9 mouse cellular contexts compared by ENCODE assay signal in the genomic region with DNA sequence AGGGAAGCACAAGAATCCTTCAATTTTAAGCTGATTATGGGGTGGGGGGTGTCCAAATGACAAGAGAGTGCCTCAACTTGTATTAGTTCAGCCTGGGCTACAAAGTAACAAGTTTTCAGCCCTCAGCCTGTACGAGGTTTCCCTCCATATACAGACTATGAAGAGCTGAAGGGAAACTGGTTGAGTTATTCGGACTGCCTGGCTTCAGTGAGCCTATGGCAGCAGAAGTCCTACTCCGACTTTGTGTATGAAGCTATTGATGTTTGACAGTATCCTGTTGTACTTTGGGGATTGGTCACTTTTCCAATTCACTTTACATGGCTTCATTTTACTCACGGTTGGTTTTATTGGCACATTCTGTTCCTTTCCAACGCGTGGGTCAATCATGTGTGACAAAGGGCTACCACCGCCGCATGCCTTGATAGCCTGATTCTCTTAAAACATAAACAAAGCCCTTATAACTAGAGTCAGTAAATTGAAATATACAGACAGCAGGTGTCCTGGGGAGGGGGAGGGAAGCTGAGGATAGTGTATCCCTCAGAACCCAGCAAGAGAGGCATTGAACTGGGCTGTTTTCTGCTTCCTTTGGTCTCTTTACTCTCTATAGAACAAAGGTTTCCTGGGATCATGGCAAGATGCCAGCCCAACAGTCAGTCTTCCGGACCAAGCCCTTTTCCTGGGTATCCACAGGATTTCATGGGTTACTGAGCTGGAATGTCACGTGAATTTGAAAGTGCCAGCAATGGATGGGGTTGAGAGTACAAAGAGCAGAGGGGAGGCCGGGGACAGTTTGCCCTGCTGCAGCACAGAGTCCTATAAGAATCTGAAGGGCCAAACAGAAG.
A peak's percentile ranks its signal among the peaks of the same experiment; 100 is the strongest.
DNase-seq lines count a peak whose midpoint lies in the region; ATAC-seq and TF ChIP-seq lines count a peak whose summit lies in the region.
"Had no signal": no experiment of that assay in that cellular context is flagged by ENCODE, and none has a peak within 500 bp of the region (broad histone marks: within the 10 kb centered on the region; RNA-seq: fewer than 3 reads in every experiment).

No protein-coding gene starts in this region.

- H3K4me2 ChIP-seq in forebrain, embryonic 15.5 days (replicated peaks), result no peak overlapping the region
- no peak overlapping the region for H3K4me2 ChIP-seq in midbrain, postnatal 0 days (ENCODE audit: low read depth, low read length, poor library complexity, severe bottlenecking)

- no peaks in the 10 kb centered on the region for H3K27me3 ChIP-seq in forebrain, embryonic 15.5 days
- H3K27me3 ChIP-seq in midbrain, postnatal 0 days (ENCODE audit: insufficient read depth, low read length), result no peaks in the 10 kb centered on the region; the same call in 1 of the 2 replicates

- TF ChIP-seq CTCF in midbrain, postnatal 0 days (IDR thresholded peaks at IDR 0.05), result no peak

- WGBS in forebrain, embryonic 15.5 days, result 20% methylated on average over 11 of the region's 11 CpGs
- 27% methylated on average over 11 of the region's 11 CpGs for WGBS in midbrain, postnatal 0 days

- intact Hi-C loops in left cerebral cortex, postnatal 4 days (cut with DNase I), result no loop called here
- intact Hi-C loops in left cerebral cortex, postnatal 25 days (cut with DNase I), result no loop called here

- no peak overlapping the region for H3K9ac ChIP-seq in forebrain, embryonic 15.5 days (replicated peaks)
- H3K9ac ChIP-seq in midbrain, postnatal 0 days (replicated peaks; ENCODE audit: low read length, poor library complexity, severe bottlenecking), result no peak overlapping the region

- 0 out of 2 replicates have a peak, but pooled peaks cover 8% of the 10 kb centered on the region for H3K4me1 ChIP-seq in forebrain, embryonic 15.5 days
- no peaks in the 10 kb centered on the region for H3K4me1 ChIP-seq in midbrain, postnatal 0 days (ENCODE audit: insufficient read depth, low read length)

- no peaks in the 10 kb centered on the region for H3K9me3 ChIP-seq in forebrain, embryonic 15.5 days
- H3K9me3 ChIP-seq in midbrain, postnatal 0 days (ENCODE audit: low read length), result no peaks in the 10 kb centered on the region

- peak; percentile 74 for DNase-seq in left cerebral cortex, postnatal 4 days
- no peak for DNase-seq in left cerebral cortex, postnatal 25 days (ENCODE audit: low spot score in 2 of 2)
- peak; percentile 95 for DNase-seq in kidney, adult 9 months
- peak; percentile 89 for DNase-seq in midbrain, postnatal 0 days (ENCODE audit: low spot score)
- DNase-seq in right cerebral cortex, postnatal 10 days (ENCODE audit: low spot score in 2 of 2), result no peak
- no peak for DNase-seq in frontal cortex, postnatal 14 days (ENCODE audit: low spot score in 2 of 2)
- DNase-seq in thymus, postnatal 25 days, result no peak
- DNase-seq: gastrocnemius, postnatal 36 days had no signal

- H3K36me3 ChIP-seq in forebrain, embryonic 15.5 days, result no peaks in the 10 kb centered on the region
- H3K36me3 ChIP-seq in midbrain, postnatal 0 days (ENCODE audit: insufficient read depth, low read length), result no peaks in the 10 kb centered on the region

- peak; percentile 81 for ATAC-seq in forebrain, embryonic 15.5 days (replicated peaks)
- 0 out of 2 replicates have a peak, but pooled peaks have one; percentile 27 for ATAC-seq in midbrain, postnatal 0 days (ENCODE audit: low FRiP score)

- H3K27ac ChIP-seq in forebrain, embryonic 15.5 days (replicated peaks), result no peak overlapping the region
- H3K27ac ChIP-seq in midbrain, postnatal 0 days (ENCODE audit: low read depth, low read length), result no peak overlapping the region

- no peak overlapping the region for H3K4me3 ChIP-seq in forebrain, embryonic 15.5 days
- H3K4me3 ChIP-seq in midbrain, postnatal 0 days (ENCODE audit: low read depth, low read length), result no peak overlapping the region

Comparison
In these comparisons a context has a peak if more than half of its experiments do, and no peak if none do; other contexts are left out.
1. DNase-seq: peak in left cerebral cortex, postnatal 4 days (single experiment), kidney, adult 9 months (single experiment) and midbrain, postnatal 0 days (single experiment); none in left cerebral cortex, postnatal 25 days (0 of 2), right cerebral cortex, postnatal 10 days (0 of 2), frontal cortex, postnatal 14 days (0 of 2) and thymus, postnatal 25 days (single experiment).